Mouse (Mus musculus): Measurements from ENCODE around the gene Nde1. TPM values are rescaled to one million over a fixed set of nuclear protein-coding genes. Genes with fewer than 3 reads are reported as not detected.

The Nde1 gene
- polyA plus RNA-seq, 1 experiment: 11.9 TPM

GRCm38 (mm10) chr16:14180163-14180733 lies 17.2 kb downstream of the Nde1 start:
- H3K4me1 ChIP-seq (ENCODE audit: control insufficient read depth, insufficient read depth, low read length): no peaks in the 10 kb centered on the region
- TF ChIP-seq CTCF (IDR thresholded peaks at IDR 0.05; ENCODE audit: control insufficient read depth, insufficient read depth, insufficient replicate concordance, low read depth, low read length) (no peak), POLR2A (IDR thresholded peaks at IDR 0.05; ENCODE audit: control insufficient read depth, low read depth, low read length) (no peak)
- no peaks in the 10 kb centered on the region for H3K27me3 ChIP-seq (ENCODE audit: control insufficient read depth, insufficient read depth, low read length)
- no peak overlapping the region for H3K27ac ChIP-seq (ENCODE audit: control insufficient read depth, insufficient read depth, low read depth, low read length)
- no peak overlapping the region for H3K4me3 ChIP-seq (ENCODE audit: control insufficient read depth, low read depth, low read length)
- no peaks in the 10 kb centered on the region for H3K36me3 ChIP-seq (ENCODE audit: control insufficient read depth, insufficient read depth, low read length)

- no peak overlapping the region for H3K27ac ChIP-seq (ENCODE audit: control insufficient read depth, insufficient read depth, low read depth, low read length)
- no peaks in the 10 kb centered on the region for H3K36me3 ChIP-seq (ENCODE audit: control insufficient read depth, insufficient read depth, low read length)
- no peaks in the 10 kb centered on the region for H3K4me1 ChIP-seq (ENCODE audit: control insufficient read depth, insufficient read depth, low read length)
- no peak overlapping the region for H3K4me3 ChIP-seq (ENCODE audit: control insufficient read depth, low read depth, low read length)
- TF ChIP-seq POLR2A (IDR thresholded peaks at IDR 0.05; ENCODE audit: control insufficient read depth, low read depth, low read length): no peak
- TF ChIP-seq CTCF (IDR thresholded peaks at IDR 0.05; ENCODE audit: control insufficient read depth, insufficient read depth, insufficient replicate concordance, low read depth, low read length): no peak
- H3K27me3 ChIP-seq (ENCODE audit: control insufficient read depth, insufficient read depth, low read length): no peaks in the 10 kb centered on the region
Measured at GRCm38 (mm10) chr16:14182360-14182759, 19.3 kb downstream of the Nde1 start.

GRCm38 (mm10) chr16:14183856-14184255 lies 20.8 kb downstream of the Nde1 start:
- H3K4me3 ChIP-seq (ENCODE audit: control insufficient read depth, low read depth, low read length): no peak overlapping the region
- H3K4me1 ChIP-seq (ENCODE audit: control insufficient read depth, insufficient read depth, low read length): no peaks in the 10 kb centered on the region
- TF ChIP-seq POLR2A (IDR thresholded peaks at IDR 0.05; ENCODE audit: control insufficient read depth, low read depth, low read length) (no peak), CTCF (IDR thresholded peaks at IDR 0.05; ENCODE audit: control insufficient read depth, insufficient read depth, insufficient replicate concordance, low read depth, low read length) (no peak)
- no peak overlapping the region for H3K27ac ChIP-seq (ENCODE audit: control insufficient read depth, insufficient read depth, low read depth, low read length)
- no peaks in the 10 kb centered on the region for H3K27me3 ChIP-seq (ENCODE audit: control insufficient read depth, insufficient read depth, low read length)
- no peaks in the 10 kb centered on the region for H3K36me3 ChIP-seq (ENCODE audit: control insufficient read depth, insufficient read depth, low read length)

GRCm38 (mm10) chr16:14185516-14185915 lies 22.4 kb downstream of the Nde1 start:
- no peaks in the 10 kb centered on the region for H3K27me3 ChIP-seq (ENCODE audit: control insufficient read depth, insufficient read depth, low read length)
- no peaks in the 10 kb centered on the region for H3K36me3 ChIP-seq (ENCODE audit: control insufficient read depth, insufficient read depth, low read length)
- TF ChIP-seq POLR2A (IDR thresholded peaks at IDR 0.05; ENCODE audit: control insufficient read depth, low read depth, low read length): no peak
- no peak for TF ChIP-seq CTCF (IDR thresholded peaks at IDR 0.05; ENCODE audit: control insufficient read depth, insufficient read depth, insufficient replicate concordance, low read depth, low read length)
- no peaks in the 10 kb centered on the region for H3K4me1 ChIP-seq (ENCODE audit: control insufficient read depth, insufficient read depth, low read length)
- peak overlapping the region; percentile 64 for H3K27ac ChIP-seq (ENCODE audit: control insufficient read depth, insufficient read depth, low read depth, low read length)
- no peak overlapping the region for H3K4me3 ChIP-seq (ENCODE audit: control insufficient read depth, low read depth, low read length)

- Histone ChIP-seq H3K4me3 (ENCODE audit: control insufficient read depth, low read depth, low read length) (no peak overlapping the region), H3K27ac (ENCODE audit: control insufficient read depth, insufficient read depth, low read depth, low read length) (no peak overlapping the region), H3K4me1 (ENCODE audit: control insufficient read depth, insufficient read depth, low read length) (no peaks in the 10 kb centered on the region), H3K36me3 (ENCODE audit: control insufficient read depth, insufficient read depth, low read length) (no peaks in the 10 kb centered on the region), H3K27me3 (ENCODE audit: control insufficient read depth, insufficient read depth, low read length) (no peaks in the 10 kb centered on the region)
- TF ChIP-seq CTCF (IDR thresholded peaks at IDR 0.05; ENCODE audit: control insufficient read depth, insufficient read depth, insufficient replicate concordance, low read depth, low read length) (no peak), POLR2A (IDR thresholded peaks at IDR 0.05; ENCODE audit: control insufficient read depth, low read depth, low read length) (no peak)
Measured at GRCm38 (mm10) chr16:14194164-14194950, 31.3 kb downstream of the Nde1 start.

GRCm38 (mm10) chr16:14195427-14195826 lies 32.4 kb downstream of the Nde1 start:
- H3K27ac ChIP-seq (ENCODE audit: control insufficient read depth, insufficient read depth, low read depth, low read length): no peak overlapping the region
- H3K4me3 ChIP-seq (ENCODE audit: control insufficient read depth, low read depth, low read length): no peak overlapping the region
- H3K4me1 ChIP-seq (ENCODE audit: control insufficient read depth, insufficient read depth, low read length): no peaks in the 10 kb centered on the region
- no peaks in the 10 kb centered on the region for H3K36me3 ChIP-seq (ENCODE audit: control insufficient read depth, insufficient read depth, low read length)
- TF ChIP-seq CTCF (IDR thresholded peaks at IDR 0.05; ENCODE audit: control insufficient read depth, insufficient read depth, insufficient replicate concordance, low read depth, low read length) (no peak), POLR2A (IDR thresholded peaks at IDR 0.05; ENCODE audit: control insufficient read depth, low read depth, low read length) (no peak)
- no peaks in the 10 kb centered on the region for H3K27me3 ChIP-seq (ENCODE audit: control insufficient read depth, insufficient read depth, low read length)

GRCm38 (mm10) chr16:14198798-14199197 lies 35.7 kb downstream of the Nde1 start:
- no peaks in the 10 kb centered on the region for H3K4me1 ChIP-seq (ENCODE audit: control insufficient read depth, insufficient read depth, low read length)
- no peak overlapping the region for H3K27ac ChIP-seq (ENCODE audit: control insufficient read depth, insufficient read depth, low read depth, low read length)
- H3K27me3 ChIP-seq (ENCODE audit: control insufficient read depth, insufficient read depth, low read length): no peaks in the 10 kb centered on the region
- H3K36me3 ChIP-seq (ENCODE audit: control insufficient read depth, insufficient read depth, low read length): no peaks in the 10 kb centered on the region
- no peak for TF ChIP-seq POLR2A (IDR thresholded peaks at IDR 0.05; ENCODE audit: control insufficient read depth, low read depth, low read length)
- TF ChIP-seq CTCF (IDR thresholded peaks at IDR 0.05; ENCODE audit: control insufficient read depth, insufficient read depth, insufficient replicate concordance, low read depth, low read length): no peak
- no peak overlapping the region for H3K4me3 ChIP-seq (ENCODE audit: control insufficient read depth, low read depth, low read length)
